Mouse (Mus musculus): ENCODE measurements around the gene Kif5a.

- TF ChIP-seq CTCF (IDR thresholded peaks at IDR 0.05; ENCODE audit: low read depth) (no peak), EP300 (IDR thresholded peaks at IDR 0.05; ENCODE audit: low read depth) (no peak)
Measured at GRCm38 (mm10) chr10:127217177-127217576, 46.0 kb downstream of the Kif5a start.

All from liver, postnatal 0 days (tissue).